Mouse (Mus musculus) neural tube, embryonic 14.5 days (tissue): Measurements from ENCODE around the gene Irf9. TPM values are rescaled to one million over a fixed set of nuclear protein-coding genes. Genes with fewer than 3 reads are reported as not detected.

Source experiments
- ATAC-seq: fragments of 200-750 bp; cut with Nextera tagmentation; 2 replicates; pipeline ENCODE4 v1.8.0; 2017; ENCODE audit warnings: low read depth, mild to moderate bottlenecking, moderate TSS enrichment, moderate library complexity
- H3K27ac ChIP-seq: fragments of 300-500 bp; sonication (generic); 2 replicates; pipeline ENCODE4 v1.5.1; 2014; ENCODE audit warnings: low read depth, mild to moderate bottlenecking, control low read depth, low read length, moderate library complexity, mixed read lengths
- H3K27me3 ChIP-seq: fragments of 300-500 bp; sonication (generic); 2 replicates; pipeline ENCODE4 v1.6.1; 2014; ENCODE audit warnings: low read length; ENCODE audit not compliant: control insufficient read depth, insufficient read depth
- H3K36me3 ChIP-seq: fragments of 300-500 bp; sonication (generic); 2 replicates; pipeline ENCODE4 v1.6.1; 2014; ENCODE audit warnings: low read length, mixed read lengths; ENCODE audit not compliant: control insufficient read depth, insufficient read depth
- H3K4me1 ChIP-seq: fragments of 300-500 bp; sonication (generic); 2 replicates; pipeline ENCODE4 v1.6.1; 2014; ENCODE audit warnings: low read length; ENCODE audit not compliant: control insufficient read depth, insufficient read depth
- H3K4me2 ChIP-seq: fragments of 300-500 bp; sonication (generic); 2 replicates; pipeline ENCODE4 v1.6.1; 2014; ENCODE audit warnings: mild to moderate bottlenecking, low read depth, low read length, control low read depth
- H3K4me3 ChIP-seq: fragments of 300-500 bp; sonication (generic); 2 replicates; pipeline ENCODE4 v1.5.1; 2014; ENCODE audit warnings: low read depth, low read length, control low read depth, mixed read lengths
- H3K9ac ChIP-seq: fragments of 300-500 bp; sonication (generic); replicated peaks from 2 replicates; pipeline ENCODE4 v1.6.1; 2014; ENCODE audit warnings: low read depth, mild to moderate bottlenecking, control low read depth, low read length, mixed read lengths
- H3K9me3 ChIP-seq: fragments of 300-500 bp; sonication (generic); 2 replicates; pipeline ENCODE4 v1.6.1; 2016; ENCODE audit warnings: low read length; ENCODE audit not compliant: control insufficient read depth
- WGBS: fragments of 180-500 bp; shearing (Covaris S2); extraction: QIAGEN DNeasy Blood & Tissue Kit; methylation state at CpG from one replicate; pipeline ENCODE4 v1.1.7; 2014; 5-methylcytosine and 5-hydroxymethylcytosine counted together
- polyA plus RNA-seq: library from polyadenylated mRNA; unstranded; fragments of >200 nt; fragmentation: Nextera tagmentation; extraction: Ambion mirVana; gene quantifications from 2 replicates; pipeline ENCODE4 v1.2.1, GENCODE M21; 2014

The Irf9 gene
- polyA plus RNA-seq, 1 experiment from 2014 or later, result 6.6 TPM

- H3K9me3 ChIP-seq, result no peaks in the 10 kb centered on the region
- no peak overlapping the region for H3K9ac ChIP-seq
- no peak for ATAC-seq
- no peak overlapping the region for H3K4me2 ChIP-seq
- WGBS, result 96% methylated on average over 21 of the region's 21 CpGs
- H3K27ac ChIP-seq, result no peak overlapping the region
- no peaks in the 10 kb centered on the region for H3K4me1 ChIP-seq
- H3K4me3 ChIP-seq, result no peak overlapping the region
- no peaks in the 10 kb centered on the region for H3K27me3 ChIP-seq
- H3K36me3 ChIP-seq, result peaks cover 84% of the 10 kb centered on the region
Observed at GRCm38 (mm10) chr14:55598521-55599390, 4.6 kb upstream of the Irf9 start.

GRCm38 (mm10) chr14:55603633-55604576 is 534 bp downstream of the Irf9 start:
- Histone ChIP-seq H3K27me3 (no peaks in the 10 kb centered on the region), H3K4me1 (no peaks in the 10 kb centered on the region), H3K9ac (0 out of 2 replicates have a peak overlapping the region, but pooled peaks have one; percentile 48), H3K4me2 (peak overlapping the region; percentile 23), H3K27ac (peak overlapping the region; percentile 34; the same call in 1 of the 2 replicates), H3K9me3 (no peaks in the 10 kb centered on the region), H3K4me3 (no peak overlapping the region), H3K36me3 (peaks cover 59% of the 10 kb centered on the region)
- 22% methylated on average over 19 of the region's 19 CpGs for WGBS
- peak; percentile 87 for ATAC-seq

GRCm38 (mm10) chr14:55604823-55605222 is 1.5 kb downstream of the Irf9 start:
- no peak for ATAC-seq
- no peaks in the 10 kb centered on the region for H3K27me3 ChIP-seq
- no peak overlapping the region for H3K4me3 ChIP-seq
- H3K4me2 ChIP-seq, result no peak overlapping the region
- 88% methylated on average over 11 of the region's 11 CpGs for WGBS
- no peaks in the 10 kb centered on the region for H3K4me1 ChIP-seq
- no peaks in the 10 kb centered on the region for H3K9me3 ChIP-seq
- peaks cover 49% of the 10 kb centered on the region for H3K36me3 ChIP-seq
- H3K27ac ChIP-seq, result no peak overlapping the region
- H3K9ac ChIP-seq, result no peak overlapping the region

GRCm38 (mm10) chr14:55605743-55606459 is 2.5 kb downstream of the Irf9 start:
- ATAC-seq, result no peak

GRCm38 (mm10) chr14:55608339-55608738 is 5.0 kb downstream of the Irf9 start:
- no peaks in the 10 kb centered on the region for H3K9me3 ChIP-seq
- H3K4me2 ChIP-seq, result no peak overlapping the region
- H3K4me3 ChIP-seq, result no peak overlapping the region
- peaks cover 19% of the 10 kb centered on the region for H3K36me3 ChIP-seq
- 97% methylated on average over 6 of the region's 6 CpGs for WGBS
- H3K9ac ChIP-seq, result no peak overlapping the region
- no peak overlapping the region for H3K27ac ChIP-seq
- ATAC-seq, result no peak
- no peaks in the 10 kb centered on the region for H3K4me1 ChIP-seq
- H3K27me3 ChIP-seq, result no peaks in the 10 kb centered on the region

More at GRCm38 (mm10) chr14:55605743-55606459, 2.5 kb downstream of the Irf9 start:
- Histone ChIP-seq H3K27ac (no peak overlapping the region), H3K9ac (no peak overlapping the region), H3K9me3 (no peaks in the 10 kb centered on the region), H3K4me3 (no peak overlapping the region), H3K27me3 (no peaks in the 10 kb centered on the region), H3K4me1 (no peaks in the 10 kb centered on the region), H3K4me2 (no peak overlapping the region), H3K36me3 (peaks cover 39% of the 10 kb centered on the region)
- 94% methylated on average over 16 of the region's 16 CpGs for WGBS

- no peaks in the 10 kb centered on the region for H3K9me3 ChIP-seq
- no peaks in the 10 kb centered on the region for H3K27me3 ChIP-seq
- H3K4me2 ChIP-seq, result no peak overlapping the region
- peaks cover 4% of the 10 kb centered on the region; the same call in 1 of the 2 replicates for H3K36me3 ChIP-seq
- WGBS, result 80% methylated on average over 6 of the region's 6 CpGs
- H3K9ac ChIP-seq, result no peak overlapping the region
- H3K4me3 ChIP-seq, result no peak overlapping the region
- H3K27ac ChIP-seq, result no peak overlapping the region
- H3K4me1 ChIP-seq, result no peaks in the 10 kb centered on the region
- no peak for ATAC-seq
Observed at GRCm38 (mm10) chr14:55613346-55613745, 10.0 kb downstream of the Irf9 start.

GRCm38 (mm10) chr14:55614565-55615178 is 11.3 kb downstream of the Irf9 start:
- 77% methylated on average over 7 of the region's 7 CpGs for WGBS
- no peak for ATAC-seq

GRCm38 (mm10) chr14:55615876-55616275 is 12.5 kb downstream of the Irf9 start:
- WGBS, result 55% methylated on average over 2 of the region's 2 CpGs
- ATAC-seq, result no peak

More at GRCm38 (mm10) chr14:55614565-55615178, 11.3 kb downstream of the Irf9 start:
- no peaks in the 10 kb centered on the region for H3K4me1 ChIP-seq
- no peaks in the 10 kb centered on the region for H3K36me3 ChIP-seq
- no peak overlapping the region for H3K27ac ChIP-seq
- H3K27me3 ChIP-seq, result no peaks in the 10 kb centered on the region
- no peaks in the 10 kb centered on the region for H3K9me3 ChIP-seq
- H3K4me3 ChIP-seq, result no peak overlapping the region
- no peak overlapping the region for H3K9ac ChIP-seq
- H3K4me2 ChIP-seq, result no peak overlapping the region

More at GRCm38 (mm10) chr14:55615876-55616275, 12.5 kb downstream of the Irf9 start:
- Histone ChIP-seq H3K4me3 (no peak overlapping the region), H3K4me2 (no peak overlapping the region), H3K9me3 (no peaks in the 10 kb centered on the region), H3K27me3 (no peaks in the 10 kb centered on the region), H3K27ac (no peak overlapping the region), H3K4me1 (no peaks in the 10 kb centered on the region), H3K9ac (no peak overlapping the region), H3K36me3 (no peaks in the 10 kb centered on the region)
